Mouse (Mus musculus): ENCODE data around the gene Adamts2.

DNA sequence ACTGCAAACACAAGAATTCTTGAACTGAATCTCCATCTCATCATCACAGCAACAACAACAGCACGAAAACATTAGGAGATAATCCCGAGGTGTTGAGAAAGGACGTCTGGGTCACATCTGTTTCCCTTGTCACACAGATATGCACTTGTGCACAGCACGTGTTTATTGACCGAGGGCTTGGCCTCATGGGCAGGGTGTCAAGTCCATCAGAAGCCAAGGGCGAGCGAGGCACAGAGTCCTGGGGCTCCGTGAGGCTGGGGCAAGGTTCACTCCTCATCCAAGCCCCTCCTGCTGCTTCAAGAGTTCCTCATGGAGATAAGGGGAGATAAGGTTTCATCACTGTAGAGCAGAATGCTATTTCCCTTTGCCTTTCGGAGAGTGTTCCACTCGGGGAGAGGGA lies 137.6 kb downstream of the Adamts2 start:
- TF ChIP-seq EP300 (optimal IDR thresholded peaks at IDR 0.05) (no peak), CTCF (IDR thresholded peaks at IDR 0.05; ENCODE audit: low read depth) (no peak)

Data from stomach, postnatal 0 days (tissue).